Mouse (Mus musculus): ENCODE measurements around the gene Nup107. TPM values are rescaled to one million over a fixed set of nuclear protein-coding genes. Genes with fewer than 3 reads are reported as not detected.

Gene Nup107
- polyA plus RNA-seq, 1 experiment from 2014 or later = 68.1 TPM

DNA sequence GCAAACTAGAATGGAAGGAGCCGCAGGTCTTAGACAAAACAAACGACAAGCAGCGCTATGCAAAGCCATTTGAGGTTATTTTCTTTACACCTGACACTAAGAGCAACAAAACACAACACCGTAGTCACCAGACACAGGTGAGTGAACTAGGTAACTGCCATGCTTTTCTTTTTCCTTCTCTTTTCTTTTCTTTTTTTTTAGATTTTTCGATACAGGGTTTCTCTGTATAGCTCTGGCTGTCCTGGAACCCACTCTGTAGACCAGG is 25.7 kb downstream of the Nup107 start:
- H3K4me3 ChIP-seq = no peak overlapping the region
- WGBS = 98% methylated on average over 5 of the region's 5 CpGs
- H3K9me3 ChIP-seq (replicated peaks) = no peaks in the 10 kb centered on the region
- no peak for ATAC-seq
- H3K4me2 ChIP-seq = no peak overlapping the region
- H3K27me3 ChIP-seq = no peaks in the 10 kb centered on the region
- H3K27ac ChIP-seq = no peak overlapping the region
- H3K36me3 ChIP-seq (ENCODE audit: poor library complexity, severe bottlenecking) = peaks cover 90% of the 10 kb centered on the region
- H3K9ac ChIP-seq = no peak overlapping the region
- H3K4me1 ChIP-seq = no peaks in the 10 kb centered on the region

DNA sequence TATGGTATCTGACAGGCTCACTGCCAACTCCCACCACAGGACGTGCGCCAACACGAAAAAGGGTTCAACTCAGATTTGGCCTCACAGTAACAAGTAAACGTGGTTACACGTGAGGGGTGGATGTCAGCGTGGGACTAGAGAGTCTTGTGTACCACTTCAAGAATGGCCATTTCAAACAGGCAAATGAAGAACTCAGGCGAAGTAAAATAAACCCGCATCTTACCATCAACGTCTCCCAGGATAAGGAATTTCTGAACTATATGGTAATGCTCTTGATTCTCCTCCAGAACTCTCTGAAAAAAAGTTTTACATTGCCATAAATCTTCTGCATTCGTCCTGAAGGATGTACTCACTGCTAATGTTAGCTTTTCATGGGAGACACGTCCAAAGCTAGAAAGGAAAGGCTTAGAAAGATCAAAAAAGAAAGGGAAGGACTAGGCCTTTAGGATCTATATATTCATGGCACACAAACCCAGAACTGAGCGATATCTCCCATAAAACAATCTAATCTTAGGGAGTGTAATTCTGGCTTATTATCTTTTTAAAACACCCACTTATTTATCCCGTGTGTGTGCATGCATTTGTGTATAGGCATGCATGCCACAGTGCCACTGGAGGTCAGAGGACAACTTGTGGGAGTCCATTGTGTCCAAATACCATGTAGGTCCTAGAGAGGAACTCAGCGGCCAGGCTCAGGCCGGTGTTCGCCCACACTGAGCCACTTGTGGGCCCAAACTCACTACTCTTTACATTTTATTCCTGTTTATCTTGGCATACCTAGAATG is 26.2 kb downstream of the Nup107 start:
- WGBS = 94% methylated on average over 16 of the region's 16 CpGs
- peaks cover 90% of the 10 kb centered on the region for H3K36me3 ChIP-seq (ENCODE audit: poor library complexity, severe bottlenecking)
- no peak for ATAC-seq

DNA sequence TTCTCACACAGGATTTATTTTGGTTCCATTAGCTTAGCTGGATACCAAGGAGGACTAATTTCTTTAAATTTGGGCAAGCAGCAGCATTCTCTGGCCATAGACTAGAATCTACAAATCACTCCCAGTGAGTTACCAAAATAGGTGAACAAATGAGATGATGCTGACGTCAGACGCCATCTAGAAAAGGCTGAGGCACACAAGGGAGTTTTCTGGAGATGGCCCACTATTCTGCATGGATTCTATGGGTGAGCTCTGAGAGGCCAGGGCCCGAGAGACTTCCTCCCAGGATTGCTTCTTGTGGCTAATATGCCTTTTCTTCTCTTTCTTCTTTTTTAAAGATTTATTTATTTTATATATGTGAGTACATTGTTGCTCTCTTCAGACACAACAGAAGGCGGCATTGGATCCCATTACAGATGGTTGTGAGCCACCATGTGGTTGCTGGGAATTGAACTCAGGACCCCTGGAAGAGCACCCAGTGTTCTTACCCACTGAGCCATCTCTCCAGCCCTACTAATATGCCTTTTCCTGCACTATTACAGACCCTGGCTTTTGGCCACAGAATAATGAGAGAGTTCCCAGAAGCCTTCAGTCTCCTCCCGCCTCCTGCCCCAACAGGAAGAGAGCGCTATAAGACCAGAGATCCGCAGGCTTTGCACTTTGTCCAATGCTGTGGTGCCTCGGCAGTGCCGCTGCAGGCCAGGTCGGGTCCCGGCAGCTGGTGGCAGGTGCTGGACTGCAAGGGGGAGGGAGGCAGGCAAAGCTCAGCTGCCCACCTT is 27.2 kb downstream of the Nup107 start:
- H3K27ac ChIP-seq = no peak overlapping the region
- no peaks in the 10 kb centered on the region for H3K9me3 ChIP-seq (replicated peaks)
- ATAC-seq = no peak
- H3K4me2 ChIP-seq = no peak overlapping the region
- no peaks in the 10 kb centered on the region for H3K4me1 ChIP-seq
- H3K4me3 ChIP-seq = no peak overlapping the region
- H3K9ac ChIP-seq = no peak overlapping the region
- no peaks in the 10 kb centered on the region for H3K27me3 ChIP-seq
- H3K36me3 ChIP-seq (ENCODE audit: poor library complexity, severe bottlenecking) = peaks cover 90% of the 10 kb centered on the region
- 95% methylated on average over 11 of the region's 11 CpGs for WGBS

More for the DNA sequence above, 26.2 kb downstream of the Nup107 start:
- Histone ChIP-seq H3K27ac (no peak overlapping the region), H3K9me3 (replicated peaks) (no peaks in the 10 kb centered on the region), H3K4me3 (no peak overlapping the region), H3K27me3 (no peaks in the 10 kb centered on the region), H3K9ac (no peak overlapping the region), H3K4me1 (no peaks in the 10 kb centered on the region), H3K4me2 (no peak overlapping the region)

GRCm38 (mm10) chr10:117764598-117764997 is 27.9 kb downstream of the Nup107 start:
- H3K4me3 ChIP-seq = no peak overlapping the region
- H3K27me3 ChIP-seq = no peaks in the 10 kb centered on the region
- H3K9me3 ChIP-seq (replicated peaks) = no peaks in the 10 kb centered on the region
- WGBS = 91% methylated on average over 6 of the region's 6 CpGs
- H3K9ac ChIP-seq = no peak overlapping the region
- H3K36me3 ChIP-seq (ENCODE audit: poor library complexity, severe bottlenecking) = peaks cover 90% of the 10 kb centered on the region
- no peak for ATAC-seq
- H3K27ac ChIP-seq = no peak overlapping the region
- H3K4me2 ChIP-seq = no peak overlapping the region
- H3K4me1 ChIP-seq = no peaks in the 10 kb centered on the region

- no peak overlapping the region for H3K4me2 ChIP-seq
- H3K36me3 ChIP-seq (ENCODE audit: poor library complexity, severe bottlenecking) = peaks cover 94% of the 10 kb centered on the region
- H3K27ac ChIP-seq = no peak overlapping the region
- no peaks in the 10 kb centered on the region for H3K9me3 ChIP-seq (replicated peaks)
- H3K4me3 ChIP-seq = no peak overlapping the region
- ATAC-seq = no peak
- whole genome bisulfite sequencing = 98% methylated on average over 16 of the region's 16 CpGs
- H3K4me1 ChIP-seq = no peaks in the 10 kb centered on the region
- H3K9ac ChIP-seq = no peak overlapping the region
- H3K27me3 ChIP-seq = no peaks in the 10 kb centered on the region
Observed at GRCm38 (mm10) chr10:117763588-117764190, 28.8 kb downstream of the Nup107 start.

DNA sequence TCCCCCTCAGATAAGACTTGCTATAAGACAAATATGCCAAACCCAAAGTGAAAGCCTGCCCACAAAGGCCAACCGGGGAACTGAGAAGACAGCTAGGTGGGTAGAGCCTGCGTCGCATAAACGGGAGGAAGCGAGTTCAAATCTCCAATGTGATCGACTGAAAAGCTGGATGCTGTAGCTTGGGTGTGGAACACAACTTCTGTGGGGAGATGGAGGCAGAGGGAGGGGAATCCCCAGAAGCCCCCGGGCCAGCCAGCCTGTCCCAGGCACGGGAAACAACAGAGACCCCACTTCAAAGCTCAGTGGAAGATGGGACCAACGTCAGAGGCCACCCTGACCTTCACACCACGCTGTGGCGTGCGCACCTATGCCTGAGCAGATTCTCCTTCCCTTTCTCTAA is 29.5 kb downstream of the Nup107 start:
- no peak for ATAC-seq
- Histone ChIP-seq H3K4me1 (no peaks in the 10 kb centered on the region), H3K9me3 (replicated peaks) (no peaks in the 10 kb centered on the region), H3K4me2 (no peak overlapping the region), H3K27me3 (no peaks in the 10 kb centered on the region), H3K27ac (no peak overlapping the region), H3K36me3 (ENCODE audit: poor library complexity, severe bottlenecking) (peaks cover 94% of the 10 kb centered on the region), H3K9ac (no peak overlapping the region), H3K4me3 (no peak overlapping the region)
- WGBS = 95% methylated on average over 12 of the region's 12 CpGs

- Histone ChIP-seq H3K27ac (no peak overlapping the region), H3K9me3 (replicated peaks) (no peaks in the 10 kb centered on the region), H3K9ac (no peak overlapping the region), H3K4me1 (no peaks in the 10 kb centered on the region), H3K27me3 (no peaks in the 10 kb centered on the region), H3K4me2 (no peak overlapping the region), H3K36me3 (ENCODE audit: poor library complexity, severe bottlenecking) (peaks cover 94% of the 10 kb centered on the region), H3K4me3 (no peak overlapping the region)
- ATAC-seq = no peak
- WGBS = 89% methylated on average over 2 of the region's 2 CpGs
Observed at GRCm38 (mm10) chr10:117762281-117762830, 30.1 kb downstream of the Nup107 start.

GRCm38 (mm10) chr10:117761551-117761950 is 31.0 kb downstream of the Nup107 start:
- no peak overlapping the region for H3K4me3 ChIP-seq
- no peak for ATAC-seq
- WGBS = 94% methylated on average over 6 of the region's 6 CpGs
- no peaks in the 10 kb centered on the region for H3K9me3 ChIP-seq (replicated peaks)
- H3K27me3 ChIP-seq = no peaks in the 10 kb centered on the region
- H3K4me1 ChIP-seq = no peaks in the 10 kb centered on the region
- no peak overlapping the region for H3K4me2 ChIP-seq
- H3K9ac ChIP-seq = no peak overlapping the region
- H3K36me3 ChIP-seq (ENCODE audit: poor library complexity, severe bottlenecking) = peaks cover 96% of the 10 kb centered on the region
- no peak overlapping the region for H3K27ac ChIP-seq

GRCm38 (mm10) chr10:117760831-117761335 is 31.6 kb downstream of the Nup107 start:
- H3K4me3 ChIP-seq = no peak overlapping the region
- no peak overlapping the region for H3K27ac ChIP-seq
- no peak overlapping the region for H3K4me2 ChIP-seq
- H3K9me3 ChIP-seq (replicated peaks) = no peaks in the 10 kb centered on the region
- no peak for ATAC-seq
- H3K4me1 ChIP-seq = no peaks in the 10 kb centered on the region
- no peak overlapping the region for H3K9ac ChIP-seq
- H3K27me3 ChIP-seq = no peaks in the 10 kb centered on the region
- 97% methylated on average over 9 of the region's 9 CpGs for WGBS
- H3K36me3 ChIP-seq (ENCODE audit: poor library complexity, severe bottlenecking) = peaks cover 96% of the 10 kb centered on the region

- H3K36me3 ChIP-seq (ENCODE audit: poor library complexity, severe bottlenecking) = peaks cover 96% of the 10 kb centered on the region
- H3K27ac ChIP-seq = no peak overlapping the region
- no peak overlapping the region for H3K4me2 ChIP-seq
- H3K27me3 ChIP-seq = no peaks in the 10 kb centered on the region
- no peaks in the 10 kb centered on the region for H3K9me3 ChIP-seq (replicated peaks)
- 95% methylated on average over 10 of the region's 10 CpGs for WGBS
- no peak overlapping the region for H3K9ac ChIP-seq
- no peaks in the 10 kb centered on the region for H3K4me1 ChIP-seq
- H3K4me3 ChIP-seq = no peak overlapping the region
- no peak for ATAC-seq
Observed at GRCm38 (mm10) chr10:117759844-117760630, 32.5 kb downstream of the Nup107 start.

DNA sequence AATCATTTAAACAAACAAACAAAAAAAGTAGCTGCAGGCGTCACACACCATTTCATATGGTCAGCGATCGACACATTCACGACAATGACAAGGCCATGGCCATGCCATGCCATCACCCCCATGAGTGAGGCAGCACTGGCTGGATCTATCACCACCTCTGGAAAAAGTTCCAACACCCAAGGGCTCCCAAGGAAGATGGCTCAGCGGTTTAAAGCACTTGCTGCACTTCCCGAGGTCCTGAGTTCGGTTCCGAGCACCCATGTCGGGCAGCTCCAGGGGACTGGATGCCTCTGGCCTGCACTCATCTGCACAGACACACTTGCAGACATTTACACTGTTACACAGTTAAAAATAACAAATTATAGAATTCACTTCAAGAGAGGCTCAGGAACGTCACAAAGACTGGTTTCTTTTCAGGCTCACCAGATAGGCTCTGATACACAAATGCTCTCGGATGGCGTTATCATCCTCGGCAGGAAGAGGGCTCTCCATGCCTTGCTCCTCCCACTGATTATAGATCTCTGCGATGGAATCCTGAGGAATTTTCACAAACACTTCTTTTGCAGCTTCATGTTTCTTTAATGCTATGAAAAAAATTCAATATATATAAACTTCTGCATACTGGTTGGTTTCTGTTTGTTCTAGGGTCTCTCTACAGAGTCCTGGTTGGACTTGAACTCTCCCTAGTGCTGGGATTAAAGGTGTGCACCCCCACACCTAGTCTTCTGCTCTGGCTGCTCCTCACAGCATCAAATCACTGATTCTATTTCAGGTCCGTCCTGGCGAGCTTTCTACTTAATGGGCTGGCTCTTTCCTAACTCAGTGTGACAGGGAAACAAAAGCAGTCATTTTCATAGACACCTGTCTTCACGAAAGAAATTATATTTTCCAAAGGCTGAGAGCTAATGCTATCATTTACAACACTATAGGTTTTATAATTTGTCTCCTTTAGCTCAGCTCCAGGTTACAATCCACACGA is 33.5 kb downstream of the Nup107 start:
- Histone ChIP-seq H3K9ac (no peak overlapping the region), H3K4me2 (no peak overlapping the region), H3K36me3 (ENCODE audit: poor library complexity, severe bottlenecking) (peaks cover 94% of the 10 kb centered on the region), H3K27me3 (no peaks in the 10 kb centered on the region), H3K4me1 (no peaks in the 10 kb centered on the region), H3K9me3 (replicated peaks) (no peaks in the 10 kb centered on the region), H3K4me3 (no peak overlapping the region), H3K27ac (no peak overlapping the region)
- 90% methylated on average over 18 of the region's 18 CpGs for WGBS
- ATAC-seq = no peak

Measured in forebrain, embryonic 13.5 days (tissue).